Mouse (Mus musculus) erythroblast, embryonic 14.5 days (primary cell): ENCODE measurements around the gene Gpr37l1. TPM values are rescaled to one million over a fixed set of nuclear protein-coding genes. Genes with fewer than 3 reads are reported as not detected.

ENCODE experiments used
- H3K27me3 ChIP-seq: 2 replicates; pipeline ENCODE4 v1.6.1; 2012; ENCODE audit warnings: inconsistent platforms; ENCODE audit not compliant: control insufficient read depth
- H3K36me3 ChIP-seq: 2 replicates; pipeline ENCODE4 v1.6.1; 2012; ENCODE audit warnings: mild to moderate bottlenecking, inconsistent platforms; ENCODE audit not compliant: control insufficient read depth
- H3K4me1 ChIP-seq: 2 replicates; pipeline ENCODE4 v1.6.1; 2012; ENCODE audit warnings: inconsistent platforms; ENCODE audit not compliant: control insufficient read depth
- H3K4me3 ChIP-seq: replicated peaks from 2 replicates; pipeline ENCODE3; 2012; ENCODE audit warnings: moderate library complexity, mild to moderate bottlenecking, inconsistent platforms
- H3K9me3 ChIP-seq: 2 replicates; pipeline ENCODE4 v1.6.1; 2012; ENCODE audit warnings: low read length, inconsistent platforms, mixed read lengths; ENCODE audit not compliant: control insufficient read depth
- GATA1 ChIP-seq: IDR thresholded peaks from 2 replicates; pipeline ENCODE4 v1.6.1; 2012; ENCODE audit warnings: low read length, inconsistent platforms, mixed read lengths
- TAL1 ChIP-seq: IDR thresholded peaks from 3 replicates; pipeline ENCODE4 v1.6.1; 2012; ENCODE audit warnings: low read length, inconsistent platforms, mixed read lengths
- polyA plus RNA-seq: library from polyadenylated mRNA; stranded (reverse); fragments of >175 nt; gene quantifications from 2 replicates; pipeline ENCODE4 v1.2.3, GENCODE M21; 2012

Gpr37l1 gene
- polyA plus RNA-seq, 1 experiment, result not detected

DNA sequence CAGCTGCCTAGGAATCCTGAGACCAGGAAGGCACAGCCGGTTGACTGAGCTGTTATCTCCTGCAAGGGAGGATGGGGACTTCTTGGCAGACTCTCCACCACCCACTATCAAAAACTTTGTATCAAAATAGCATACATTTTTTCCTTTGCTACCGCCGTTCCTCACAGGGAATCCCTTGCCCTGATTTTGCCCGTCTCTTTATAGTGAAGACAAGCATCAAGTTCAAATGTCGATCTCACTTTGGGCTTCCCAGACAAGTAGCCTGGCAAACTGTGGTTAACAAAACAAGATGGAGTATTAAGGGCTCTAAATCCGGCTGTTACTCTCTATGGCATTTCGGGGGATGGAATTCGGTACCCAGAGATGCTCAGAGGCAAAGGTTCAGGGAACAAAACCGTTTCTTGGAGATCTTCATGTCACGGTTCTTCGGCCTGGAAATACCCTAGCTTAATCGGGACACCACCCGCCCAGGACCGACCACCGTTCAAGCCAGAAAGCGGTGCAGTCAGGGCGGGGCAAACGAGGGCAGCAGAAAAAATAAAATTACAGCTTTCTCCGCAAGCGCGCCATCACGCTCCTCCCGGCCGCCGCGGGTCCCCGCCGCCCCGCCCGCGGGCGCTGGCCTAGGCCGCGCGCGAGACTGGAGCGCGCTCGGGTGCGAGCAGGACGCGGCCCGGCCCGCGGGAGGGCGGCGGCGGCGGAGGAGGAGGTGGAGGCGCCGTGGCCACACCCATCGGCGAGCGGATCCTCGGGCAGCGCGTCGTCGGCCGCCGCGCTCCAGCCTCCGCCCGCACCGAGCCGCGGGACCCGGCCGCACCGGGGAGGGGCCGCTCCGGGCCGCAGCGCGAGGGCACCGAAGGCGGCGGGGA, 21.2 kb downstream of the Gpr37l1 start, which contains the start of gene Arl8a:
Arl8a (plus strand) TSS at position 748 of the 869 bp plus-strand sequence.
- no peaks in the 10 kb centered on the region for H3K9me3 ChIP-seq
- H3K27me3 ChIP-seq, result peaks cover 7% of the 10 kb centered on the region
- H3K36me3 ChIP-seq, result peaks cover 16% of the 10 kb centered on the region
- peak within 1 kb of the TSS; percentile 88 for H3K4me3 ChIP-seq
- TF ChIP-seq GATA1, result no peak
- TF ChIP-seq TAL1, result no peak
- H3K4me1 ChIP-seq, result peaks cover 27% of the 10 kb centered on the region

DNA sequence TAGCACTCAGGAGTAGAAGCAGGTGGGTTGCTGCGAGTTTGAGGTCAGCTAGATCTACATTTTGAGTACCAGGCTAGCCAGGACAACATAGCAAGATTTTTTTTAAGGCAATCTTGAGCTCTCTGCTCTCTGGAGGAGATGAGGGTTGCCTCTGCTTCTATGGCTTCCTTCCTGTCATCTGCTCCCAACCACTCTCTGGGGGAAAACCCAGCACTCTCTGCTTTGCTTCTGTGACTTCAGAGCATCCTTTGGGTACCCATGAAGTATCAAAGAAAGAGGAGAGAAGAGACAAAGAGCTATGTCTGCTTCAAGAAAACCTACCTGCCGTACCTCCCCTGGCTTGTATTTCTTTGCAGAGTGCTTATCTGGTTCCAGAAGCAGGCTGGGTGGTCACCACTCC, 23.5 kb downstream of the Gpr37l1 start:
- no peaks in the 10 kb centered on the region for H3K9me3 ChIP-seq
- peaks cover 27% of the 10 kb centered on the region for H3K4me1 ChIP-seq
- TF ChIP-seq GATA1 (no peak), TAL1 (no peak)
- H3K36me3 ChIP-seq, result peaks cover 23% of the 10 kb centered on the region
- peaks cover 7% of the 10 kb centered on the region for H3K27me3 ChIP-seq
- H3K4me3 ChIP-seq, result no peak overlapping the region

GRCm38 (mm10) chr1:135142452-135142851, 25.0 kb downstream of the Gpr37l1 start:
- TF ChIP-seq TAL1 (no peak), GATA1 (no peak)
- Histone ChIP-seq H3K4me1 (peaks cover 20% of the 10 kb centered on the region), H3K27me3 (peaks cover 6% of the 10 kb centered on the region), H3K9me3 (no peaks in the 10 kb centered on the region), H3K36me3 (peaks cover 28% of the 10 kb centered on the region), H3K4me3 (no peak overlapping the region)

- Histone ChIP-seq H3K27me3 (no peaks in the 10 kb centered on the region), H3K9me3 (no peaks in the 10 kb centered on the region), H3K4me3 (no peak overlapping the region), H3K4me1 (peaks cover 9% of the 10 kb centered on the region), H3K36me3 (peaks cover 39% of the 10 kb centered on the region)
- no peak for TF ChIP-seq TAL1
- no peak for TF ChIP-seq GATA1
These were observed 27.6 kb downstream of the Gpr37l1 start for GRCm38 (mm10) chr1:135139906-135140305.

GRCm38 (mm10) chr1:135136500-135136899, 31.0 kb downstream of the Gpr37l1 start:
- H3K4me1 ChIP-seq, result peaks cover 42% of the 10 kb centered on the region
- no peaks in the 10 kb centered on the region for H3K27me3 ChIP-seq
- H3K9me3 ChIP-seq, result no peaks in the 10 kb centered on the region
- no peak for TF ChIP-seq GATA1
- no peak for TF ChIP-seq TAL1
- H3K36me3 ChIP-seq, result peaks cover 26% of the 10 kb centered on the region
- no peak overlapping the region for H3K4me3 ChIP-seq

DNA sequence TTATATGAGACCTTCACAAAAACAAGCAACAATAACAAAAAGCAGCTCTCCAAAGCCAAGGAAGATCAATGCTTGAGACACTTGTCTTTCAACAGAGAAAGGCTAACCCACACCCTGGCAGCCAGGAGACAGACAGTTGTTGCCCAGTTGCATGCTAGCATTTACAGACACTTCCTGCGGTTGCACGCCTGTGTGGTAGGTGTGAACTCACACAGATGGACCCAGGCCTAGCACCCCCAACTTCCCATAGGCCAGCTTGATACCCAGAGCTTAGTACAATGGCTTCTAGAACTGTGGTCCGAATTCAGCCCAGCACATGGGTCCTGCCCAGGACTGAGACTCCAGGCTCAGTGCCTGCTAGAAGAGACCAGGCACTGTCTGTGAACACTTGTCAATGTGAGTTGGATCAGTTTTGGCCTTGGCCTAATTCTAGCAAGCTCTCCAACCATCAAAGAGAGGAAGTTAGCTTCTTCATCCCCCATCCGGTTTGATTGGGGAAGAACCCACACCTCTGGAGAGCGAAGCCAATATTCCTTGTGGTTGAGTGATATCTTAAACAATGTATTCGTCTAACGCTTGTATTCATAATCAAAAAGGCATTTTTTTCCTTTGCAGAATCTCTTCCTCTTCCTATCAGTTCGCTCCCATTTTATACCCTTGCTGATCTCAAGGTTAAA, 32.2 kb downstream of the Gpr37l1 start:
- Histone ChIP-seq H3K4me3 (no peak overlapping the region), H3K27me3 (no peaks in the 10 kb centered on the region), H3K9me3 (no peaks in the 10 kb centered on the region), H3K4me1 (peaks cover 54% of the 10 kb centered on the region), H3K36me3 (peaks cover 22% of the 10 kb centered on the region)
- TF ChIP-seq TAL1 (no peak), GATA1 (no peak)

DNA sequence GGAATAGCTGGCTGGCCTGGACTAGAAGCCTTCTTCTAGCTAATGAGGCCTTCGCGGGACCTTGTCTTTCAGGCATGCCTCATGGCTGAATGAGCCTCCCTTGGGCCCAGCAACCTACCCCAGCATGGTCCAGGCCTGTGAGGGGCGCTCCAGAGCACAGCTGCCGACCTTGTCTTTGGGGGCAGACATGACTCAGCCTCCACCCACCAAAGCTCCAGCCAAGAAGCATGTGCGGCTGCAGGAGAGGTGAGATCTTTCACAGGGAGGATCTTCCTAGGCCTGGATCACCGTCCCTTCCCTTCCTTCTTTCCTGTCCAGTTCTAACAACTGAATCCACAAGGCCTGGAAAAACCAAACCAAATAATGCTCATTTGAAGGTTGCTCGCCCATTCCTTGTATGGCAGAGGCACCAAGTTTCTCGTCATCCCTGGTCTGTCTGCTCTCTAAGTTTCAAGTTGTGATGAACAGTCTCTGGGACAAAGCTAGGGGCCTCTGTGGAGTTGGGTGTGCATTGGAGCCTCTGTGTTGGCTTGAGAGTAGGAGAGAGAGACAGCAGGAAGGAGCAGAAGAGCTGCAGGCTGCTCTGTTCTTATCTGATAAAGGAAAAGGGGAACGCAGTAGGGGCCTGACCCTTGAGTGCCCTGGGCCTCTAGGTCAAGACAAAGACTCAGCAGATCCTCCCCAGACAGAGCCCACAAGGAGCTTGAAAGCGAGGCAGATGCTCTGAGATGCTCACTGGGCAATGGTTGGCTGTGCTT, 33.6 kb downstream of the Gpr37l1 start:
- TF ChIP-seq GATA1, result peak; percentile 52
- no peak for TF ChIP-seq TAL1
- Histone ChIP-seq H3K9me3 (no peaks in the 10 kb centered on the region), H3K4me1 (peaks cover 56% of the 10 kb centered on the region), H3K36me3 (peaks cover 18% of the 10 kb centered on the region), H3K27me3 (no peaks in the 10 kb centered on the region), H3K4me3 (peak overlapping the region; percentile 57)

GRCm38 (mm10) chr1:135132893-135133369, 34.5 kb downstream of the Gpr37l1 start:
- Histone ChIP-seq H3K4me1 (peaks cover 56% of the 10 kb centered on the region), H3K4me3 (peak overlapping the region; percentile 57), H3K36me3 (peaks cover 16% of the 10 kb centered on the region), H3K27me3 (no peaks in the 10 kb centered on the region), H3K9me3 (no peaks in the 10 kb centered on the region)
- TF ChIP-seq GATA1 (no peak), TAL1 (no peak)
